Mouse (Mus musculus) adrenal gland, postnatal 14 days (tissue): ENCODE data around the gene Slc51a. TPM values are rescaled to one million over a fixed set of nuclear protein-coding genes. Genes with fewer than 3 reads are reported as not detected.
"Not testable (repeated sequence)": the region's sequence is repeated elsewhere in the genome, so short reads cannot be mapped to it uniquely, and the experiment has no call there.

Source experiments
- DNase-seq: peaks from one replicate; pipeline ENCODE4 v3.0.0; 2021; ENCODE audit warnings: mixed read lengths
- total RNA-seq: library from RNA; stranded (reverse); gene quantifications from 2 replicates; pipeline ENCODE4 v1.2.3, GENCODE M21; 2021

Gene Slc51a
- total RNA-seq, 1 experiment from 2014 or later, result not detected

DNA sequence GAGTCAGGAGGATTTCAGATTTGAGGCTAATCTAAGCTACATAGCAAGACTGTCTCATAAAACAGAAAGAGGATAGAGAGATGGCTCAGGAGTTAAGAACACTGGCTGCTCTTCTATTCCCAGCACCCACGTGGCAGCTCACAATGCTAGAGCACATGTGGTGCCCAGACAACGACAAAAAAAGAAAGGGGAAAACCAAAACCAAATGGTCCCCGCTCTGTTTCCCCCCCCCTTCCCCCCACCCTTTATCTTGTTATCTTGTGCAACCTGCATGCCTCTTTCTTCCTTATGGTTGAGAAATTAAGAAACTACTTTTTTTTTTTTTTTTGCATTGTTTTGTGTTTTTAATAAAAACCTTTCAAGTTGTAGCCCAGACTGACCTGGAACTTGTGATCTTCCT, 19.2 kb downstream of the Slc51a start:
- DNase-seq, result no peak

DNA sequence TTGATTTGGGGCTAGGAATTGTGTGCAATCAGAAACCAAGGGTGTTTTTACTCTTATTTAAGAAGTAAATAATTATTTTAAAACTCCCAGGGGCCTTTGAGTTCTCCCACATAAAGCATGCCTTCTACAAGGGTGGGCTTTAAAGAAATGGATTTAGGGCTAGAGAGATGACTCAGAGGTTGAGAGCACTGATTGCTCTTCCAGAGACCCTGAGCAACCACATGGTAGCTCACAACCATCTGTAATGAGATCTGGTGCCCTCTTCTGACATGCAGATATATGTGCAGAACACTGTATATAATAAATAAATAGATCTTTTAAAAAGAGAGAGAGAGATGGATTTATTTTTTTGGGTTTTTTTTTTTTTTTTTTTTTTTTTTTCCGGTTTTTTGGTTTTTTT, 22.8 kb downstream of the Slc51a start:
- no peak for DNase-seq

DNA sequence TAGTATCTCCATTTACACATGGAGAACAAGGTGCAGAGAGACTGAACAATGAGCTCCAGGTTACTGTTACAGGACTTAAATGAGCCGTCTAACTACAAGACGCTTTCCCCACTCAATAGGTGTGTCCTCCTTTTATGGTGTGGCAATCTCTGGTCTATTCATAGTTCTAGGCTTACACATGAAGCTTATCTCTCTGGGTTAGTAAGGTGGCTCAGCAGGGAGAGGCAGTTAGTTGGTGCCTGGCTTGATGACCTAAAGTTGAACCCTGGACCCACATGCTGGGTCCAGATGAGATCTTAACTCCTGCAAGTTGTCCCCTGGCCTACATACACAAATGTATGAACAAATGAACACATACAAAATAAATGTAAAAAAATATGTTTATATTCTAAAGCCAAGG, 24.3 kb downstream of the Slc51a start:
- no peak for DNase-seq

DNA sequence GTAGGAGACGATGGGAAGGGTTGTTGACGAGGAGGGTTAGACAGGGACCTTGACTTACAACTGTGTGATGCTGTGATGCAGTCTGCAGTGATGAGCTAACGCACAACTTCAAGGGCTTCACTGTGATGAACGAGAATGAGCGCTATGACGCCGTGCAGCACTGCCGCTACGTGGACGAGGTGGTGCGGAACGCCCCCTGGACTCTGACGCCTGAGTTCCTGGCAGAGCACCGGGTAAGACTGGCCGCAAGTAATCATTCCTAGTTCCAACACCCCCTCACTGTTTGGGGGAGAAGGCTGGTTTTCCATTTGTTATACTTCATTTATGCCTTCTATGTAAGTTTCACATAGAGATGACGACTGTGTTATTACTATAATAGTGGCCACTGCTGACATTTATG, 24.7 kb downstream of the Slc51a start:
- DNase-seq, result no peak

DNA sequence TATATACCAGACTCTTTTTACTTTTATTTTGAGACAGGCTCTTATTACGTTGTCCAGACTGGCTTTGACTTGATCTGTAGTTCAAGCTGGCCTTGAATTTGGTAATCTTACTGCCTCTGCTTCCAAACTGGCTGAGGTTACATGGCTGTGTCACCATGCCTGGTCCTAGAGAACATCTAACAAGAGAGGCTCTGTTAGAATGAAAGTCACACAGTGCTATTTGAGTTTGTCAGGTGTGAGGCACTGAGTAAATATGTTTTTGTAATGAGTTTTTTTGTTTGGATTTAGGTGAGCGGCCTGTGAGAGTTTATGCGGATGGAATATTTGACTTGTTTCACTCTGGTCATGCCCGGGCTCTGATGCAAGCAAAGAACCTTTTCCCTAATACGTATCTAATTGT, 26.0 kb downstream of the Slc51a start:
- DNase-seq, result no peak

DNA sequence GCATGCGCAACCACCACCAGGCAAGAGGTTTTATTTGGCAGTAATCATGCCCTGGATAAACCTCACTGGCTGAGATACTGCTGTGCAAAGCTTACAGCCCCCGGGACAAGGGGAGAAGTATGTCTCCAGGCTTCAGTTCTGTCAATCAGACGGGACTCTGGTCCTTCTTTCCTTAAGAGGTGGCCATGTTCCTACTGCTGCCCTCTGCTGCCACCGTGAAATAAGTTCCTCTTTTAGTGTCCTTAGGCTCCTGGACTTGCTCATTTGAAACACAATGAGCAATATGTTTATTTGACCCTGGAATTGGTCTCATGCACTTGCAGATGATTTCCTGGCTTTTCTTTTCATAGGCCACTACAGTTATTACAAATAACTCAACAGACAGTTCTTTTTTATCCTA, 27.2 kb downstream of the Slc51a start:
- peak; percentile 27 for DNase-seq

DNA sequence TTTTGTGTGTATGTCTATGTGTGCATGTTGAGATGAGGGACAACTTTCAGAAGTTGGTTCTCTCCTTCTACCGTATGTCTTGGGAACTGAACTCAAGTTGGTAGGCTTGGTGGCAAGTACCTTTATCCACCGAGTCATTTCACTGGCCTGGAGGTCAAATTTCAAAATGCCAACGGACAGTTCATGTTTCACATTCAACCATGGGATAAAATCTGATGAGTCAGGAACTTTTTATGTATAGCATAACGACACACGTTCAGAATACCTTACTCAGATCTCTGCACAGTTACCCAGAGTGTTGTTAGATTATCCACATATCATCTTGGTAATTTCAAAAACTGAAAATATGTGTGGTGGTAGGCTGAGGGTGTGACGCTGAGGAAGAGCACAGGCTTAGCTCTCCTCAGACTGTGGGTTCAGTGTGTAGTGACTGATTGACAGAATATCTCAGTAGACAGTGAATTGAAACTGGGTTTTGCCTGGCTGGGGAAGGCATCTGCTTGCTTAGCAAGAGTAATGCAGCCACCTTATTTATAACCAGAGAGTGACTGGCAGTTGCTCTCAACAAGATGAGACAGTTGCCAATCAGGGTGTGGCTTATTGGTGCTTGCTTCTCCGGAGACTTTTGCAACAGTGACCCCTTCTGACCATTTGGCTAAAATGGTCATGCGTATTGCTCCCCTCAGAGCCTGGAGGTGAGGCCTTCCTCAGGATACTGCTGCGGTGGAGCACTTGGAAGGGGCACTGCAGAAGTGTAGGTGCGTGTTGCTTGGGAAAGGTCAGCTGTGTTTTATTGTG, 29.9 kb downstream of the Slc51a start:
- peak; percentile 73 for DNase-seq

DNA sequence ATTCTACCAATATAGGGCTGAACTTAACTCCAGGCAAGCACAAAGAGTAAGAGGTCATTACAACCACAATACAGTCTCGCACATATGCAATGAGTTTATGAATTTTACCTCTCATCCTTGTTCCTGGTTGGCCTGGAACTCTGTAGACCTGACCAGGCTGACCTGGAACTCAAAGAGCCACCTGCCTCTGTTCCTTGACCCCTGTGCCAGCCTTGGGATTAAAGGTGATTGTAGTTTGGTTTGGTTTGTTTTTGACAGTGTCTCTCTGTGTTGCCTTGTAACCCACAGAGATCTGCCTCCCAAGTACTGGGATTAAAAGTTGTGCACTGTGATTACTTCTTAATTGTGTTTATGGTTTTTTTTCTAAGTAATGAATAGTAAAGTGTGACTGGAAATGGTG, 30.9 kb downstream of the Slc51a start:
- DNase-seq, result no peak

DNA sequence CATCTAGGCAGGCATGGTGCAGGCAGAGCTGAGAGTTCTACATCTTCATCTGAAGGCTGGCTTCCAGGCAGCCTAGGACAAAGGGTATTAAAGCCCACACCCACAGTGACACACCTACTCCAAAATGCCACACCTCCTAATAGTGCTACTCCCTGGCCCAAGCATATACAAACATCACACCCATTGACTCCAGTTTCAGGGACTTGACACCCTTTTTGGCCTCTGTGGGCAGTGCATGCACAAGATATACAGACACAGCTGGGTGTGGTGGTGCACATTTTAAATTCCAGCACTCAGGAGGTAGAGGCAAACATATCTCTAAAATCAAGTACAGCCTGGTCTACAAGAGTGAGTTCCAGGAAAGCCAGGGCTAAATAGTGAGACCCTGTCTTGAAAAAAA, 31.6 kb downstream of the Slc51a start:
- DNase-seq, result no peak

DNA sequence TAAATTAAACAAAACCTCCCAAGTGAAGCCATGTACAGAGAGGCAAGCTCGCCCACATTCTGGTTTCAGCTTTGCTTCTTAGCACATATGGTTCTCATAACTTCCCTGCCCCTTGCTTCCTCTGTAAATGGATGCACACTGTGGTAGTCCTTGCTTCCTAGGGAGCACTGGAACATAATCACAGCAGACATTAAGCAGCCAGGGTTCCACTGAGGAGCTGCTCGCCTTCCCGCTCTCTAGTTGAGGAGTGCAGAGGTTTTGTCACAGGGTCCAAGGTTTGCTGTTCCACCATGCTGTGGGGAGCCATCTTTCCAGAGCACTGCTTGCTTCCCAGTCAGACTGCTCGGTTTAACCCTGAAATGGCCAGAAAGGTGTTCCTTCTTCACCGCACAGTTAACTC, 33.0 kb downstream of the Slc51a start:
- no peak for DNase-seq

DNA sequence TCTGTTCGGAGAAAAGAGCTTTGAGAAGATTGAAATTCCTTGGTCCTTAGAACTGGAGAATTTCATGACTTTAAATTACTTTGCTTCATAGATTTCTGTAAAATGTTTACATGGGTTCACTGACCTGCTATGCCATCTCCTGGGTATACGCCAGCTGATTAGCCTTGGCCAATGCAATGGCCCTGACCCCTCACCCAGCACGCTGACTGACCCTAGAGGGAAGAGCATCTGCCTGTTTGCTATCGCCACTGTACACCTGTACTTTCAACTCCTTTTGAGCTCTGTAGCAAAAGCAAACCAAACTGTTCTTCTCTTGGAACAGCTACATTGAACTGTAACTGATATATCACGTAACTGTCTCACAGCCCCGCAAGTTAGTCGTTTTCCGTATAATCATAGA, 34.6 kb downstream of the Slc51a start:
- no peak for DNase-seq

DNA sequence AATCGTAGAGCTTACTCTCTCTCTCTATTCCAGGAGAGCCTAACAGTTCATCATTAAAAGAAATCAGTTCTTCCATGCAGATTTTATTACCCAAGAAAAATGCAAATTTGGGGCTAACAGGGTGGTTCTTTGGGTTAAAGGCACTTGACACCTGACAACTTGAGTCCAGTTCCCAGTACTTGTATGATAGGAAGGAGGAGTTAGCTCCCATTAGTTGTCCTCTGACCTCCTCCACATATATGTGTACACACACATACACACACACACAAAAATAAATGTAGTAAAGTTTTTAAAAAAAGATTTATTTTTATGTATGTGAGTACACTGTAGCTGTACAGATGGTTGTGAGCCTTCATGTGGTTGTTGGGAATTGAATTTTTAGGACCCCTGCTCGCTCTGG, 37.5 kb downstream of the Slc51a start:
- DNase-seq, result no peak

DNA sequence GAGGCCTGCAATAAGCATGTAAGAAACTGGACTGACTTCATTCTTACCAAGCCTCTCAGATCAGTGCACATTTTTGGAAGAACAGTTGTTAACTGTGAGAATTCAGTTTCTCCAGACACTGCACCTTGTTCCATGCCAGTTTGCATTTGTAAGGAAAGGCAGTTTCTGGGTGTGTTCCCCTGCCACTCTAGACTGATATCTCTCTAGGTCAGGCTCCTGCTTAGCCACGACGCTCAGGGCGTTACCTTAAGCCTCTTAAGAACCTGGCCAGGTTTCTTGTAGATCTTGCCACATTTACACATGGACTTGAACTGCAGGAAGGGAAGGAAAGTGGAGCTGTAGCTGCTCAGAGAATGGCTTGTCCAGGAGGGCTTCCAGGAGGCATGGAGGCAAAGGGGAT, 38.0 kb downstream of the Slc51a start:
- DNase-seq, result no peak

DNA sequence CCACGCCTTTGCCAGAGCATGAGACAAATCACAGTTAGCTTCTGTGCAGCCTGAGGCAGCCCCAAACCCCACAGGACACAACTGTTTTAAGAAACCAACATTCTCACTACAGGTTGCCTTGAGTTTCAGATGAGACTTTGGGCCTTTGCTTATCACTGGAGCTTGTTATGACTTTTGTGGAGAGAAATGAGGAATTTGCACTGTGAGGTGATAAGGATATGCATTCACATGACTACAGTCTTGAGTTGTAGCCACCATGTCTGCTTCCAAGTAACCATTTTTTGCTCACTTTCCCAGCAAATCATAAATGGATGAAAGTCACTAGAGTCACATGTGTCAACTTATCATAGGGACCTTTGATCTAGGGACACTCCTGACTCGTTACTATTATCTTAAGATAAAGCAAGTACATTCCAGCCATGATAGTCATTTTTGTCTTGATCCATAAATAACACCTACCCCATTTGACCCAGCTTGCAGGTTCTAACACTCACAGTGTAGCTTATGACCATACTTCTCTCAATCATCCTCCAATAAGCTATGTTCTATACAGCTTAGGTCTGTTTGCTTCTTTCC, 41.0 kb downstream of the Slc51a start:
- DNase-seq, result no peak

DNA sequence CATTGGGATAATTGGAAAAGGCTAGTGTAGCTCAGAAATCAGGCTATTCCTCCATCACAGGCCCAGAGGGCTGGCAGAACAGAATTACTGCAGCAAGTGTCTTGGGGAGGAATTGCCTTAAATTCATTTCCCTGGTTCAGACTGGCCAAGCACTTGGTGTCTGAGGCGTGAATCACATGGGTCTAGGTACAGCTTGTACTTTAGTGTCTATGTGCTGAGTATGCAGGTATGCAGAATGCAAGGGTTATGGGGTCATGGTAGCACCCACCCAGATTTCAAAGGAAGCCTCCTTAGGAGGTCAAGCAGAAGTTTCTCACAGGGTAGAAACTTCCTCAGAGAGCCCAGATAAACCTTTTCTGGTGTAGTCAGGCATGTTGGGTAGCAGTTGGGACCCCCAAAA, 42.1 kb downstream of the Slc51a start:
- no peak for DNase-seq

DNA sequence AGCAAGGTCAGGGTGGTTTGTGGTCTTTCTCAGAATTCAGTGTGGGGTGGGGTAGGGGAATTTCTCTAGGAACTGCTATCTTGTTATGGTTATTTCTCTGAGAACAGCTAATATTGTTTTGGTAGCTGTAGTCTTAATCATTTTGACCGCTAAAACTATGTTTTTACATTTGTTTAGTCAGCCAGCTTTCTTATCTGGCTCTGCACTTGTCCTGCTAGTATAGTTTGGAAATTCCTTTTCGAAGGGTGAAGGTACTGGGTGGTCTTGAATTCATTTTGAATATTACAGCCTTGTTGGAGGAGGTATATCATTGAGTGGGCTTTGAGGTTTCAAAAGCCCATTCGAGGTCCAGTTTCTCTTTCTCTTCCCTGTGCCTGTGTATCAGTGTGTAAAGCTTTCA, 43.1 kb downstream of the Slc51a start:
- not testable (repeated sequence) for DNase-seq

DNA sequence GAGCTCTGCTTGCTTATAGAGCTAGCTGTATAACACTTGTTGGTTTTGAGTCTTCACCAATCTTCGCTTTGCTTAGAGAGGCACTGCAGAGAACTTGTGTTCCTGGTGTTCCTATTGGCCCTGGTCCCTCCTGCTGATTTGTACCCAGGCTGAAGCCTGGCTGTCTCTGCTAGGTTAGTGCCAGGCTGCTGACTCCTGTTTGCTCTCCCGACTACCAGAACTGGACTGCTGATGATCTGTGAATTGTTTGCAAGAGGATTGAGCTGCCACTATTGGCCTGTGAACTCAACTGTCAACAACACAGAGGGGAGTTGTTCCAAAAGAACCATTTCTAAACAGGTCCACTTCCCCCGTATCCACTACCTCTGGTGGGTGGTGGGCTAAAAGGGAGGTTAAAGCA, 46.2 kb downstream of the Slc51a start:
- DNase-seq, result no peak

DNA sequence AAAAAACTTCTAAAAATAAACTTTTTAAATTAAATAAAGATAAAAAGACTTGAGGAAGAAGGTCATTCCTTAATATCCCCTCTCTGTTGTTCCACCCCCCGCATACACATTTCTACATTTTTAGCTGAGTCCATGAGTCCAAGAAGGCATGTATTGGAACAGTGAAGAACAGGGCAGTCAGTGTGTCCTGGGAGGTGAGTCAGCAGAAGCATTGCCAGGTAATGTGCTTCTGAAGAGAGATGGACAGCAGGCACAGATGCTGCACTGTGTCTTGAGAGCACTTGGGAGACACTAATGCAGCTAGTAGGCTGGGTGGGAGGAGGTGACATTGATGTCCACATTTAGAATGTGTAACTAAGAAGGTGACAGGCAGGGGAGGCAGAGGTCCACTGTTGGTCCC, 50.4 kb downstream of the Slc51a start:
- no peak for DNase-seq

DNA sequence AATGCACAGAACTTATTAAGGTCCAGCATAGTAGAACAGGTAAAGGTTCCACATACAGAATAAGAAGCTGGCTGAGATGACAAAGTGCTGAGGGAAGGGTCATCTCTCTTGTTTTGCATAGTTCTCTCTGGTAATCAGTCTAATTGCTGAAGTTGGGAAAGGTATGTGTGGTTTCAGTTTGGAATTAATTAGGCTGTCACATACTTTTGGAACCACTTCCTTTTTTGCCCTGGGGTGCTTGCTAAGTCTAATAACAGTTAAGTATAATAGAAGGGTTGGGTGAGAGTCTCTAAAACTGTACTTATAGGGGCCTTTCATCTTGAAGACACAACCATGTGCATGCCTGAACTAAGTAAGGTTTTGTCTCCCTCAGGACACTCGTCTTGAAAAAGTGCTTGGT, 51.0 kb downstream of the Slc51a start:
- DNase-seq, result no peak

DNA sequence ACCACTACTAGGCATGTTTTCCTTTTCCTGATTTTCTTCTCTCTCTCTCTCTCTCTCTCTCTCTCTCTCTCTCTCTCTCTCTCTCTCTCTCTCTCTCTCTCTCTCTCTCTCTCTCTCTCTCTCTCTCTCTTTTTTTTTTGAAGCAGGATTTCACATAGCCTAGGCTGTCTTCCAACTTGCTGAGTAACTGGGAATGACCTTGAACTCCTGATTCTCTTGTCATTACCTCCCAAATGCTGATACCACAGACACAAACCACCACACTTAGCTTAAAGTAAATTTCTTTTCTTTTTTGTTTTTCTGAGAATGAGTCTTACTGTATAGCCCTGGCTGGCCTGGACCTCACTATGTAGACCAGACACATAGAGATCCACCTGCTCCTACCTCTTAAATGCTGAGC, 53.0 kb downstream of the Slc51a start:
- DNase-seq, result peak; percentile 46

DNA sequence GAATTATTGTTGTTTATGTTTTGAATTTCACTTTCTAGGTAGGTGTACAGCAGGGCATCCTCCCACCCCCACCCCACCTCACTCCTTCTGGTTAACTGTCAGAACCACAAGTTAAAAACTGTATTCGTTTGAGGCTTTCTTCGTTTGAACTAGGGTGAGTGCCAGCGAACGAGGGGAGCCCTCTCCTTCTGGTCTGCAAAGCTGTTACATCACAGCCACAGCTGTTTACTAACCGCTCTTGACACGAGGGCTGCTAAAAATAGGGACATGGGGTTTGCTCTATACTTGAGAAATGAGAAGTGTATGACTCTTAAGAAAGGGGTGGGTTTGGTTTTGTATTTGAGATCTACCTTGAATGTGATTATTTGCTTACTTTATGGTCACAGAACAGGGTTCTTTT, 53.6 kb downstream of the Slc51a start:
- peak; percentile 52 for DNase-seq

DNA sequence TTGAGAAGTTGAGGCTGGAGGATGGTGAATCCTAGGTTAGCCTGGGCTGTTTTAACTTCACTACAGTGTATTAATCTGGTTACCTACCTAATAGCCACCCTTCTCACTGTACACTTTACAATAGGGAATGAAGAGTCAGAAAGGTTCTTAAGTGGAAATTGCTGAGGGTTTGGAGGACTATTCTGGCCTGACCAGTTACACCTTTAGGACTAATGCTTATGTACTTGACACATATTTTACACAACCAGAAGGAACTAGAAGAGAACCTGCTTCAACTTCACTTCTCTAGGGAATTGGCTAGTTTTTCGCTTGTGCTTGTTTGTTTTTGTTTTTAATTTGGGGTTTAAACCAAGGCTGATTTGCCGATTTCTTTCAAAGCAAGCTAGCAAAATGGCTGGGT, 54.5 kb downstream of the Slc51a start:
- no peak for DNase-seq

DNA sequence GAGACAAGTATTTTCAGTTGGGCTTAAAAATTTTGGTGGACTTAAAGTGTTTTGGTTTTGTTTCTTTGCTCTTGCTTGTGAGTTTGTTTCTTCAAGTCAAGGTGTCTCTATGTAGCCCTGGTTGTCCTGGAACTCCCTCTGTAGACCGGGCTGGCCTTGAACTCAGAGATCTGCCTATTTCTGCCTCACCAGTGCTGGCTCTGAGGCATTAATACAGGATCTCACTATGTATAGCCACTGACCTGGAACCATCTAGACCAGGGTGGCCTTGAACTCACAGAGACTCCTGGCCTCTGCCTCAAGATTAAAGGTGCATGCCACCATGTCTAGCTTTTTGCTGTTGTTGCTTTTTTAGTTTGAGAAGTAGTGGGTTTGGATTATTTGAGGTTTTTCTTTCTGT, 55.8 kb downstream of the Slc51a start:
- no peak for DNase-seq

DNA sequence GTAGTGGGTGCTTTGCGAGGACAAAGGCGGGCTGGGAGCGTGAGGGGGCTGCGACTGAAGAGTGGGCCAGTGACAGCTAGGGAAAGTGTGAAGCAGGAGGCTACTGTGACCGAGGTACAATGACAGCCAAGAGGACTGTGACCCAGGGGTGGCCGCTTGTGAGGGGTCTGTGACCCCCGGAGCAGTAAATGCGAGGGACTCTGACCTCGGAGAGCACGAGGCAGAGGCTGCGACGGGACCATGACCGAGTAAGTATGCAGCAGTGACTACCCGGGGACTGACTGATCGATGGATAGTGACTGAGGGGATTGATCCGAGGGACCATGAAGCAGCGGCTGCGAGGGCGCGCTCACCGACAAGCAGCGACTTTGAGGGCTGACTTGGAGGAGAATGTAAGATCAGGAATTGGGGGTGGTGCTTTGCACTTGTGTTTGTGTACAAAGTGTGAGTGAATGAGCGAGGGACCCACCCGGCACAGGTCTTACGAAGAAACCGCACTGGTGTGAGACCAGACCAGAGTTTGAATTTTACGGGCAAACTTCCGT, 56.6 kb downstream of the Slc51a start:
- no peak for DNase-seq
